Mouse (Mus musculus) cerebellum, adult 9-10 months (tissue): ENCODE results near the gene Spaca4.

Experiments used
- DNase-seq: peaks from one replicate; pipeline ENCODE4 v3.0.0; 2022

Gene Spaca4

GRCm38 (mm10) chr7:45725713-45726112, at the start of gene Spaca4:
Spaca4 (minus strand) TSS chr7:45725813.
- no peak for DNase-seq

GRCm38 (mm10) chr7:45775237-45775636, 49.6 kb upstream of the Spaca4 start:
- DNase-seq, result no peak

- DNase-seq, result no peak
These were observed 45.5 kb upstream of the Spaca4 start for GRCm38 (mm10) chr7:45771101-45771500.

GRCm38 (mm10) chr7:45770427-45771082, 44.9 kb upstream of the Spaca4 start:
- no peak for DNase-seq

GRCm38 (mm10) chr7:45767500-45767899, 41.9 kb upstream of the Spaca4 start:
- DNase-seq, result no peak

GRCm38 (mm10) chr7:45766764-45767163, 41.2 kb upstream of the Spaca4 start:
- DNase-seq, result no peak

- no peak for DNase-seq
These were observed 40.4 kb upstream of the Spaca4 start for GRCm38 (mm10) chr7:45765995-45766394.

GRCm38 (mm10) chr7:45760151-45760550, 34.5 kb upstream of the Spaca4 start:
- no peak for DNase-seq

- DNase-seq, result no peak
These were observed 33.8 kb upstream of the Spaca4 start for GRCm38 (mm10) chr7:45759400-45759799.

- DNase-seq, result no peak
These were observed 30.1 kb upstream of the Spaca4 start for GRCm38 (mm10) chr7:45755703-45756102.

GRCm38 (mm10) chr7:45750162-45750561, 24.5 kb upstream of the Spaca4 start:
- no peak for DNase-seq

- no peak for DNase-seq
These were observed 23.8 kb upstream of the Spaca4 start for GRCm38 (mm10) chr7:45749401-45749800.

GRCm38 (mm10) chr7:45748110-45748509, 22.5 kb upstream of the Spaca4 start:
- no peak for DNase-seq

GRCm38 (mm10) chr7:45747450-45747849, 21.8 kb upstream of the Spaca4 start:
- no peak for DNase-seq

GRCm38 (mm10) chr7:45746518-45746917, 20.9 kb upstream of the Spaca4 start:
- no peak for DNase-seq

GRCm38 (mm10) chr7:45744387-45744786, 18.8 kb upstream of the Spaca4 start:
- peak; percentile 82 for DNase-seq

- peak; percentile 28 for DNase-seq
These were observed 16.7 kb upstream of the Spaca4 start for GRCm38 (mm10) chr7:45742338-45742737.

GRCm38 (mm10) chr7:45741777-45742176, 16.2 kb upstream of the Spaca4 start:
- no peak for DNase-seq

- DNase-seq, result no peak
These were observed 15.7 kb upstream of the Spaca4 start for GRCm38 (mm10) chr7:45741308-45741707.

GRCm38 (mm10) chr7:45739820-45740219, 14.2 kb upstream of the Spaca4 start:
- no peak for DNase-seq

GRCm38 (mm10) chr7:45739162-45739763, 13.7 kb upstream of the Spaca4 start:
- peak; percentile 84 for DNase-seq

GRCm38 (mm10) chr7:45733477-45733876, 7.9 kb upstream of the Spaca4 start:
- DNase-seq, result no peak

- DNase-seq, result no peak
These were observed 5.3 kb upstream of the Spaca4 start for GRCm38 (mm10) chr7:45730727-45731431.

GRCm38 (mm10) chr7:45727625-45728024, 2.0 kb upstream of the Spaca4 start:
- no peak for DNase-seq
